Mouse (Mus musculus): ENCODE results near the gene Snrnp70. TPM values are rescaled to one million over a fixed set of nuclear protein-coding genes. Genes with fewer than 3 reads are reported as not detected.
A peak's percentile ranks its signal among the peaks of the same experiment; 100 is the strongest.

The Snrnp70 gene
- polyA plus RNA-seq, 1 experiment from 2014 or later, result 56.5 TPM

DNA sequence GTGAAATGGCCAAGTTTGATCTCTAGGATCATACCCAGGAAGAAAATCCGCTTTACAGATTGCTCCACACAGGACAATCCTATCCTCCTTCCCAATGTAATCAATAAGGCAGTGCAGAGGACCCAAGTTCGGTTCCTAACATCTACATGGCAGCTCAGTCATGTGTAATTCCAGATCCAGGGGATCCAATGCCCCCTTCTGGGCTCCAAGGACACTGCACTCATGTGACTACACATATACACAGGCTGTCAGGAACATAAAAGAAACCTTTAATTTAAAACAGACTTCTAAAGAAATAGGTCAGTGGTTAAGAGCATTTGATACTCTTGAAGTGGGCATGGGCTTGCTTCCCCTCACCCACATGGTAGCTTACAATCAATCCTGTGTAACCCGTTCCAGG is 9.5 kb downstream of the Snrnp70 start:
- H3K4me3 ChIP-seq (ENCODE audit: low read depth, low read length), result no peak overlapping the region
- H3K4me1 ChIP-seq (ENCODE audit: control insufficient read depth, insufficient read depth, low read length), result no peaks in the 10 kb centered on the region
- 67% methylated on average over 3 of the region's 3 CpGs for WGBS
- no peaks in the 10 kb centered on the region for H3K9me3 ChIP-seq (ENCODE audit: control insufficient read depth, low read length)
- H3K4me2 ChIP-seq (ENCODE audit: low read depth, low read length), result no peak overlapping the region
- no peak for ATAC-seq (ENCODE audit: low read depth)
- peaks cover 100% of the 10 kb centered on the region for H3K36me3 ChIP-seq (ENCODE audit: control insufficient read depth, insufficient read depth, low read length)
- H3K9ac ChIP-seq (ENCODE audit: low read depth, low read length), result no peak overlapping the region
- H3K27ac ChIP-seq (replicated peaks; ENCODE audit: low read depth, low read length), result no peak overlapping the region
- no peak for DNase-seq (ENCODE audit: low spot score)
- no peaks in the 10 kb centered on the region for H3K27me3 ChIP-seq (replicated peaks; ENCODE audit: control insufficient read depth, insufficient read depth, low read length)

DNA sequence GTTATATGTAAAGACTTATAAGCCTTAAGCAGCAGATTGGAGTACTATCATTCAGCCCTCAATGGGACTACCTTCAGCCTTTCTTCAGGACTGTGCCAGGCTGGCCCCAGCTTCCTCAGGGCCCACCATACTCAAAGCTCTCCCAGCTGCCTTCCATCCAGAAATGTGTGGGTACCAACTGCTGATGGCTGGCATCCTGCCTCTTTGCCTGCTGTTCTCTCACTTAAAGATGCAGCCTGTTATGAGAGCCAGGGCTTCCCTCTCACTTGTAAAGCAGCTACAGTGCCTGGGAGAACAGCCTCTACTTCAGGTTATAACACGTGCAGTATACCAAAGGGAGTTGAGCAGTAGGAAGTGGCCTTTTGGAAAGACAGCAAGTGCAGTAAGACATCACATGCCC is 19.5 kb downstream of the Snrnp70 start:
- H3K9ac ChIP-seq (ENCODE audit: low read depth, low read length), result no peak overlapping the region
- no peak overlapping the region for H3K4me2 ChIP-seq (ENCODE audit: low read depth, low read length)
- no peak overlapping the region for H3K27ac ChIP-seq (replicated peaks; ENCODE audit: low read depth, low read length)
- no peak overlapping the region for H3K4me3 ChIP-seq (ENCODE audit: low read depth, low read length)
- no peak for DNase-seq (ENCODE audit: low spot score)
- WGBS, result 93% methylated on average over 1 of the region's 1 CpGs
- no peak for ATAC-seq (ENCODE audit: low read depth)
- H3K4me1 ChIP-seq (ENCODE audit: control insufficient read depth, insufficient read depth, low read length), result no peaks in the 10 kb centered on the region
- H3K27me3 ChIP-seq (replicated peaks; ENCODE audit: control insufficient read depth, insufficient read depth, low read length), result no peaks in the 10 kb centered on the region
- peaks cover 85% of the 10 kb centered on the region for H3K36me3 ChIP-seq (ENCODE audit: control insufficient read depth, insufficient read depth, low read length)
- H3K9me3 ChIP-seq (ENCODE audit: control insufficient read depth, low read length), result no peaks in the 10 kb centered on the region

DNA sequence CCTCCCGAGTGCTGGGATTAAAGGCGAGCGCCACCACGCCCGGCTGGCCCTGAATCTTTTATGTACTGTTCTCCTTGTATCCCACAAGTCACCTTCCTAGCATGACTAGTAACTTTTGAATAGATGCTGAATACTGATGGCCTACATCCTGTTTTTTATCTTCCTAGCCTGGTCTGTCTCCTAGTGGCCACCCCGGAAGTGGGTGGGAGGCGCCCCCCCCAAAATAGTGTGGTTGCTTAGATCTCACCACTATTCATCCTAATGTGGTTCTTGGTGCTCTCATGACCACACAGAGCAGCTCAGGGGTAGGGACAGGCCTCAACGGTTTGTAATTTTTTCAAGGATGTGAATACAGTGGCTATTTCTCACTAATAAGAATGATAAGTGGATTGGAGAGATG is 20.9 kb downstream of the Snrnp70 start:
- Histone ChIP-seq H3K9ac (ENCODE audit: low read depth, low read length) (no peak overlapping the region), H3K27ac (replicated peaks; ENCODE audit: low read depth, low read length) (no peak overlapping the region), H3K4me1 (ENCODE audit: control insufficient read depth, insufficient read depth, low read length) (0 out of 2 replicates have a peak, but pooled peaks cover 3% of the 10 kb centered on the region), H3K36me3 (ENCODE audit: control insufficient read depth, insufficient read depth, low read length) (peaks cover 71% of the 10 kb centered on the region), H3K4me3 (ENCODE audit: low read depth, low read length) (no peak overlapping the region), H3K27me3 (replicated peaks; ENCODE audit: control insufficient read depth, insufficient read depth, low read length) (peaks cover 5% of the 10 kb centered on the region), H3K9me3 (ENCODE audit: control insufficient read depth, low read length) (no peaks in the 10 kb centered on the region), H3K4me2 (ENCODE audit: low read depth, low read length) (no peak overlapping the region)
- DNase-seq (ENCODE audit: low spot score) (no peak), ATAC-seq (ENCODE audit: low read depth) (no peak)
- 95% methylated on average over 8 of the region's 8 CpGs for WGBS

DNA sequence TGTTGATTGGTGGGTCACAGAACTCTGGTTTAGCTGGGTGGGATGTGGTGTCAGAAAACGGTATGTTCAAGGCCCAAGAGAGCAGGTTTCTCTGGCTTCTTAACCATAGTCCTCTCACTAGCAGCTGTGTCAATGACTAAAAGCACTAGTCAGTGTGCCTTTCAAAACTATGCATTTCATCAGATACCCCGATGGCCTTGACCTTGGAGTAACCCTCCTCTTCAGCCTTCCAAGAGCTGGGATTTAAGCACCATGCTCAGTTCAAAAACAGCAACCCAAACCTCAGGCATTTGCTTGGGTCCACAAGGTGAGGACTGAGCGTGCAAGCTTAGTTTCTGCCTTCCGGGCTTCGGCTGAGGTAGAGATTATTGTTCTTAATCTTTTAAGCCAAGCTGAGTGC is 23.2 kb downstream of the Snrnp70 start:
- Histone ChIP-seq H3K9ac (ENCODE audit: low read depth, low read length) (no peak overlapping the region), H3K36me3 (ENCODE audit: control insufficient read depth, insufficient read depth, low read length) (peaks cover 48% of the 10 kb centered on the region), H3K4me1 (ENCODE audit: control insufficient read depth, insufficient read depth, low read length) (0 out of 2 replicates have a peak, but pooled peaks cover 3% of the 10 kb centered on the region), H3K9me3 (ENCODE audit: control insufficient read depth, low read length) (no peaks in the 10 kb centered on the region), H3K27ac (replicated peaks; ENCODE audit: low read depth, low read length) (no peak overlapping the region), H3K4me3 (ENCODE audit: low read depth, low read length) (no peak overlapping the region), H3K27me3 (replicated peaks; ENCODE audit: control insufficient read depth, insufficient read depth, low read length) (peaks cover 13% of the 10 kb centered on the region), H3K4me2 (ENCODE audit: low read depth, low read length) (no peak overlapping the region)
- ATAC-seq (ENCODE audit: low read depth) (no peak), DNase-seq (ENCODE audit: low spot score) (no peak)
- 90% methylated on average over 5 of the region's 5 CpGs for WGBS

DNA sequence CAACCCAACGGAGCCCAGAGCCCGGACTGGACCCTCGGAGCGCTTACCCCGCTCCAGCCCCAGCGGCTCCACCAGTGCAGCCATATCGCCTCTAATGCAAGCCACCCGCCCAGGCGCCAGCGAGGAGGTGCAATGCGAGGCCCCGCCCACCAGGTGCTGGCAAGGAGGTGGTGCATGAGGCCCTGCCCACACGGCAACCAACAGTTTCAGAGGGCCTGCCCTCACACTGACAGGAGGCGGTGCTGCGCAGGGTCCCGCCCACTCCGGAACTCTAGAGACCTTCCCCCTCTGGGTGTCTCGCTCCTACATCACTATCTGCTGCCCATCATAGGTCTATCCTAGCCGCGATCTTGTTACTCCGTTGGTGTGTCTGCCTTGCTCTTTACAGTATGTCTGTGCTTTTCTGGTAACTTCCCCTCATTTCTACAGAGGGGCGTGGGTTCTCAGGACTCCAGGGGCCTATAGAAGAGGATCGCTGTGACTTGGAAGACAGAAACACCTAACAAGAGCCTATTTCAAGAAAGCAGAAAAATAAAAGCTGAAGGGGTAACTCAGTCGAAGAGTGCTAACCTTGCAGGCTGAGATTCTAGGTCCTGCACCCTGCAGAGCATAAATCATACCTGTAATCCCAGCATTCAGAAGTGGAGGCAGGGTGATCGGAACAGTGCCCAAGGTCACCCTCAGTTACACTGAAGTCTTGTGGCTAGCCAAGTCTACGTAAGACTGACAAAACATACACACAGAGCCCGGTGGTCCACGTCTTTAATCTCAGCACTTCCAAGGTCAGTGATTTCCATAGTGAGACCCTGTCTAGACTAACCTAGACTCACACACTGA is 24.8 kb downstream of the Snrnp70 start, which contains the start of gene Lin7b:
Gene Lin7b (minus strand): TSS at position 109 of the 837 bp plus-strand sequence.
- no peak within 1 kb of the TSS for H3K27ac ChIP-seq (replicated peaks; ENCODE audit: low read depth, low read length)
- H3K36me3 ChIP-seq (ENCODE audit: control insufficient read depth, insufficient read depth, low read length), result peaks cover 31% of the 10 kb centered on the region
- DNase-seq (ENCODE audit: low spot score) (peak; percentile 93), ATAC-seq (ENCODE audit: low read depth) (peak; percentile 76)
- no peaks in the 10 kb centered on the region for H3K9me3 ChIP-seq (ENCODE audit: control insufficient read depth, low read length)
- peak within 1 kb of the TSS; percentile 97 for H3K4me2 ChIP-seq (ENCODE audit: low read depth, low read length)
- WGBS, result 14% methylated on average over 24 of the region's 28 CpGs
- H3K9ac ChIP-seq (ENCODE audit: low read depth, low read length), result peak within 1 kb of the TSS; percentile 56
- peak within 1 kb of the TSS; percentile 54 for H3K4me3 ChIP-seq (ENCODE audit: low read depth, low read length)
- H3K4me1 ChIP-seq (ENCODE audit: control insufficient read depth, insufficient read depth, low read length), result peaks cover 6% of the 10 kb centered on the region; the same call in 1 of the 2 replicates
- H3K27me3 ChIP-seq (replicated peaks; ENCODE audit: control insufficient read depth, insufficient read depth, low read length), result peaks cover 16% of the 10 kb centered on the region

DNA sequence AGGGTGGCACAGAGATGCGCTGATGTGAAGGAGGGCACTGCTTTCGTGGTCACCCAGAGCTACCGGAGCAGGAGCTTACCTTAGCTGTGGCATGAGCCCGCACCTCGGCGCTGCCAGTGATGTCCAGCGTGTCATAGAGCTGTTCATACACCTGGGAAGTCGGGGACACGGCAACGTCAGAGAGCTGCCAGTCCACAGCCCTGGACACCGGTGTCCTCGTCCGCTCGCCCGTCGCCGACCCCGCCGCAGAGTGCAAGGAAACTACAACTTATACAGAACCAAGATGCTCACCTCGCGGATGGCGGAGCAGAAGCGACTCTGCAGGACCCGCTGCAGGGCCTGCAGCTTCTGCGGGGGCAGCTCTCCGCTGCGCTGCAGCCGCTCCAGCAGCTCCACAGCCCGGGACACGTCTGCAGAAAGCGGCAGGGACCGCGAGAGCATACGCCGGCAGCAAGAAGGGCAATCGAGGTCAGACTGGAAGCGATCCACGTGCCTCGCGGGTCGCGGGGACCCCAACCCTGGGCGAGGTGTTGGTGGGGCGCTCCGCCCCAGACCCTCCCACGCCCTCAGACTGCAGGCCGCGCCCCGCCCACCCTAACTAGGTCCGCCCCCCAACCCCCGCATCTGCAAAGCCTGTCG is 25.6 kb downstream of the Snrnp70 start:
- DNase-seq (ENCODE audit: low spot score) (no peak), ATAC-seq (ENCODE audit: low read depth) (0 out of 2 replicates have a peak, but pooled peaks have one; percentile 1)
- 14% methylated on average over 37 of the region's 52 CpGs for WGBS
- Histone ChIP-seq H3K4me1 (ENCODE audit: control insufficient read depth, insufficient read depth, low read length) (peaks cover 9% of the 10 kb centered on the region; the same call in 1 of the 2 replicates), H3K27ac (replicated peaks; ENCODE audit: low read depth, low read length) (no peak overlapping the region), H3K4me2 (ENCODE audit: low read depth, low read length) (peak overlapping the region; percentile 97), H3K27me3 (replicated peaks; ENCODE audit: control insufficient read depth, insufficient read depth, low read length) (peaks cover 23% of the 10 kb centered on the region), H3K4me3 (ENCODE audit: low read depth, low read length) (peak overlapping the region; percentile 54), H3K36me3 (ENCODE audit: control insufficient read depth, insufficient read depth, low read length) (peaks cover 25% of the 10 kb centered on the region), H3K9ac (ENCODE audit: low read depth, low read length) (peak overlapping the region; percentile 56), H3K9me3 (ENCODE audit: control insufficient read depth, low read length) (no peaks in the 10 kb centered on the region)

DNA sequence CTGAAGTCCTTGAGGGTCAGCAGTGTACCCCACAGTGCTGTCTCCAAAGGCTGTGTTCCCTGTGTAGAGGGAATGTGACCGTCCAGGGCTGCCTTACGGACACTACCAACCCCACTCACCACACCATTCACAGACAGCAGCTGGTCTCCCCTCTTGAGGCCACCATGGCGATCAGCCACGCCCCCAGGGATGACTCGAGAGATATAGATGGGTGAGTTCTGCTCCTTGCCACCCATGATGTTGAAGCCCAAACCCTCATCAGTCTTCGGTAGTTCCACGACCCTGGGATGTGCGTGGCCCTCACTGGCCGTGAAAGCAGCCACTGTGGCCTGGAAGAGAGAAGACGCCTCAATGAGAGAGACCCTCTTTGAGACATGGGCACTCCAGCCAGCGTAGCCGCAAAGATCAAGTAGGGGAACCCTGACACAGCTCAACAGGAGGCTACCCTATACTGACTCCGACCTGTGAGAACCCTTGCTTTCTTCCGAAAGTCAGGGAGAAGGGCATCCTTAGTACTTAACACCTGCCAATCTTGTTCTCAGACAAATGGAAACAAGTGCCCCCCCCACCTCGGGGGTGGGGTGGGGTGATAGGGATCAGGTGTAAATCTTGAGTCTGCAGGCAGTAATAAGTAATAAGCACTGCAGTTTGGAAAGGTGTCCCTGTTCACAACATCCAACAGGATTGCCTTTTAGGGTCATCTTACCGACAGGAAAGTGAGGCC is 26.4 kb downstream of the Snrnp70 start:
- H3K4me2 ChIP-seq (ENCODE audit: low read depth, low read length), result no peak overlapping the region
- H3K27me3 ChIP-seq (replicated peaks; ENCODE audit: control insufficient read depth, insufficient read depth, low read length), result peaks cover 25% of the 10 kb centered on the region
- WGBS, result 72% methylated on average over 16 of the region's 16 CpGs
- H3K4me3 ChIP-seq (ENCODE audit: low read depth, low read length), result peak overlapping the region; percentile 54; the same call in 1 of the 2 replicates
- H3K4me1 ChIP-seq (ENCODE audit: control insufficient read depth, insufficient read depth, low read length), result peaks cover 9% of the 10 kb centered on the region; the same call in 1 of the 2 replicates
- no peaks in the 10 kb centered on the region for H3K9me3 ChIP-seq (ENCODE audit: control insufficient read depth, low read length)
- H3K9ac ChIP-seq (ENCODE audit: low read depth, low read length), result no peak overlapping the region
- H3K27ac ChIP-seq (replicated peaks; ENCODE audit: low read depth, low read length), result no peak overlapping the region
- DNase-seq (ENCODE audit: low spot score) (no peak), ATAC-seq (ENCODE audit: low read depth) (no peak)
- peaks cover 19% of the 10 kb centered on the region for H3K36me3 ChIP-seq (ENCODE audit: control insufficient read depth, insufficient read depth, low read length)

DNA sequence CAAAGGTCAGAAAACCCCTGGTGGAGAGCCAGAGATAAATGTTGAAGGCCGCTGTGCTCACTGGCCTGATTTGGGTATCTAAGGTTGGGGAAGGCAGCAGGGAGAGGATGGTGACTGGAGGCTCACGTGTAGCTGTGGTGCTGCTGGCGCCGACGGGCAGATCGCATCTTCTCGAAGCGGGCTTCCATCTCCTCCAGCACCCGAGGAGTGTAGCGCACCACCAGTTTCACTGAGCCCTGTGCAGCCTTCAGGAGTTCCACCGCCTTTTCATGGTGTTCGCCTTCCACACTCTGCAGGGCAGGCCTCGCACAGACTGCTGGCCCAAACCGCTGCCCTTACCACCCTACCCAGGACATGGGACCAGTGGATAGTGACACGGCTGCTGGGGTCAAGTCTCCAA is 27.4 kb downstream of the Snrnp70 start:
- H3K4me3 ChIP-seq (ENCODE audit: low read depth, low read length), result peak overlapping the region; percentile 68; the same call in 1 of the 2 replicates
- WGBS, result 71% methylated on average over 7 of the region's 15 CpGs
- ATAC-seq (ENCODE audit: low read depth) (no peak), DNase-seq (ENCODE audit: low spot score) (no peak)
- H3K9ac ChIP-seq (ENCODE audit: low read depth, low read length), result peak overlapping the region; percentile 64; the same call in 1 of the 2 replicates
- peaks cover 35% of the 10 kb centered on the region for H3K27me3 ChIP-seq (replicated peaks; ENCODE audit: control insufficient read depth, insufficient read depth, low read length)
- no peaks in the 10 kb centered on the region for H3K9me3 ChIP-seq (ENCODE audit: control insufficient read depth, low read length)
- peak overlapping the region; percentile 97 for H3K4me2 ChIP-seq (ENCODE audit: low read depth, low read length)
- H3K4me1 ChIP-seq (ENCODE audit: control insufficient read depth, insufficient read depth, low read length), result peaks cover 9% of the 10 kb centered on the region; the same call in 1 of the 2 replicates
- no peak overlapping the region for H3K27ac ChIP-seq (replicated peaks; ENCODE audit: low read depth, low read length)
- H3K36me3 ChIP-seq (ENCODE audit: control insufficient read depth, insufficient read depth, low read length), result peaks cover 10% of the 10 kb centered on the region
